Mouse (Mus musculus) kidney, embryonic 14.5 days (tissue): Measurements from ENCODE around the gene Dusp10. TPM values are rescaled to one million over a fixed set of nuclear protein-coding genes. Genes with fewer than 3 reads are reported as not detected.

ENCODE experiments used
- ATAC-seq: fragments of 200-750 bp; cut with Nextera tagmentation; 2 replicates; pipeline ENCODE4 v1.8.0; 2017; ENCODE audit warnings: moderate number of reproducible peaks, mild to moderate bottlenecking, moderate TSS enrichment, moderate library complexity; ENCODE audit not compliant: low FRiP score, low TSS enrichment
- H3K27ac ChIP-seq: fragments of 300-500 bp; sonication (generic); 2 replicates; pipeline ENCODE4 v1.5.1; 2014; ENCODE audit warnings: low read depth, mild to moderate bottlenecking, low read length, moderate library complexity, mixed read lengths
- H3K27me3 ChIP-seq: fragments of 300-500 bp; sonication (generic); 2 replicates; pipeline ENCODE4 v1.6.1; 2014; ENCODE audit warnings: mild to moderate bottlenecking, low read length; ENCODE audit not compliant: control insufficient read depth, insufficient read depth
- H3K36me3 ChIP-seq: fragments of 300-500 bp; sonication (generic); 2 replicates; pipeline ENCODE4 v1.6.1; 2014; ENCODE audit warnings: low read length, mixed read lengths; ENCODE audit not compliant: control insufficient read depth, insufficient read depth
- H3K4me1 ChIP-seq: fragments of 300-500 bp; sonication (generic); 2 replicates; pipeline ENCODE4 v1.6.1; 2014; ENCODE audit warnings: low read length, mixed read lengths; ENCODE audit not compliant: control insufficient read depth, insufficient read depth
- H3K4me2 ChIP-seq: fragments of 300-500 bp; sonication (generic); replicated peaks from 2 replicates; pipeline ENCODE4 v1.6.1; 2014; ENCODE audit warnings: low read depth, mild to moderate bottlenecking, low read length
- H3K4me3 ChIP-seq: fragments of 300-500 bp; sonication (generic); 2 replicates; pipeline ENCODE4 v1.5.1; 2014; ENCODE audit warnings: mild to moderate bottlenecking, low read length
- H3K9ac ChIP-seq: fragments of 300-500 bp; sonication (generic); 2 replicates; pipeline ENCODE4 v1.6.1; 2014; ENCODE audit warnings: low read depth, mild to moderate bottlenecking, low read length, moderate library complexity
- H3K9me3 ChIP-seq: fragments of 300-500 bp; sonication (generic); 2 replicates; pipeline ENCODE4 v1.6.1; 2016; ENCODE audit warnings: low read length; ENCODE audit not compliant: control insufficient read depth
- WGBS: fragments of 180-500 bp; shearing (Covaris S2); extraction: QIAGEN DNeasy Blood & Tissue Kit; methylation state at CpG from one replicate; pipeline ENCODE4 v1.1.7; 2014; 5-methylcytosine and 5-hydroxymethylcytosine counted together
- polyA plus RNA-seq: library from polyadenylated mRNA; unstranded; fragments of >200 nt; fragmentation: Nextera tagmentation; extraction: Ambion mirVana; gene quantifications from 2 replicates; pipeline ENCODE4 v1.2.1, GENCODE M21; 2014

The Dusp10 gene
- polyA plus RNA-seq, 1 experiment from 2014 or later, result 5.9 TPM

- WGBS, result 79% methylated on average over 2 of the region's 2 CpGs
- no peaks in the 10 kb centered on the region for H3K4me1 ChIP-seq
- H3K4me2 ChIP-seq, result no peak overlapping the region
- H3K9ac ChIP-seq, result no peak overlapping the region
- H3K36me3 ChIP-seq, result no peaks in the 10 kb centered on the region
- ATAC-seq, result no peak
- no peak overlapping the region for H3K27ac ChIP-seq
- no peaks in the 10 kb centered on the region for H3K27me3 ChIP-seq
- no peaks in the 10 kb centered on the region for H3K9me3 ChIP-seq
- H3K4me3 ChIP-seq, result no peak overlapping the region
Measured at GRCm38 (mm10) chr1:184023971-184024370, 10.9 kb downstream of the Dusp10 start.

GRCm38 (mm10) chr1:184024631-184025030, 11.5 kb downstream of the Dusp10 start:
- no peaks in the 10 kb centered on the region for H3K4me1 ChIP-seq
- H3K27me3 ChIP-seq, result no peaks in the 10 kb centered on the region
- H3K4me3 ChIP-seq, result no peak overlapping the region
- no peak for ATAC-seq
- H3K4me2 ChIP-seq, result no peak overlapping the region
- 100% methylated on average over 2 of the region's 2 CpGs for WGBS
- no peaks in the 10 kb centered on the region for H3K9me3 ChIP-seq
- H3K27ac ChIP-seq, result no peak overlapping the region
- no peak overlapping the region for H3K9ac ChIP-seq
- no peaks in the 10 kb centered on the region for H3K36me3 ChIP-seq

- Histone ChIP-seq H3K27me3 (no peaks in the 10 kb centered on the region), H3K36me3 (no peaks in the 10 kb centered on the region), H3K9me3 (no peaks in the 10 kb centered on the region), H3K27ac (no peak overlapping the region), H3K4me2 (no peak overlapping the region), H3K4me1 (no peaks in the 10 kb centered on the region), H3K9ac (no peak overlapping the region), H3K4me3 (no peak overlapping the region)
- 96% methylated on average over 5 of the region's 5 CpGs for WGBS
- ATAC-seq, result no peak
Measured at GRCm38 (mm10) chr1:184025079-184025478, 12.0 kb downstream of the Dusp10 start.

GRCm38 (mm10) chr1:184027039-184027438, 13.9 kb downstream of the Dusp10 start:
- no peaks in the 10 kb centered on the region for H3K4me1 ChIP-seq
- H3K27ac ChIP-seq, result no peak overlapping the region
- no peaks in the 10 kb centered on the region for H3K36me3 ChIP-seq
- H3K9me3 ChIP-seq, result no peaks in the 10 kb centered on the region
- no peak overlapping the region for H3K9ac ChIP-seq
- no peak overlapping the region for H3K4me3 ChIP-seq
- H3K27me3 ChIP-seq, result no peaks in the 10 kb centered on the region; the same call in 1 of the 2 replicates
- no peak overlapping the region for H3K4me2 ChIP-seq
- WGBS, result 89% methylated on average over 3 of the region's 3 CpGs
- ATAC-seq, result no peak

GRCm38 (mm10) chr1:184030070-184030802, 17.1 kb downstream of the Dusp10 start:
- WGBS, result 90% methylated on average over 8 of the region's 8 CpGs
- Histone ChIP-seq H3K4me3 (no peak overlapping the region), H3K27ac (no peak overlapping the region), H3K27me3 (no peaks in the 10 kb centered on the region; the same call in 1 of the 2 replicates), H3K4me1 (peaks cover 6% of the 10 kb centered on the region; the same call in 1 of the 2 replicates), H3K9ac (no peak overlapping the region), H3K36me3 (no peaks in the 10 kb centered on the region), H3K4me2 (no peak overlapping the region), H3K9me3 (no peaks in the 10 kb centered on the region)
- no peak for ATAC-seq

GRCm38 (mm10) chr1:184032682-184033389, 19.7 kb downstream of the Dusp10 start:
- peak overlapping the region; percentile 87 for H3K9ac ChIP-seq
- peak overlapping the region; percentile 87 for H3K27ac ChIP-seq
- peaks cover 6% of the 10 kb centered on the region; the same call in 1 of the 2 replicates for H3K4me1 ChIP-seq
- no peaks in the 10 kb centered on the region for H3K9me3 ChIP-seq
- no peak for ATAC-seq
- WGBS, result 21% methylated on average over 19 of the region's 19 CpGs
- H3K4me3 ChIP-seq, result peak overlapping the region; percentile 65
- peak overlapping the region; percentile 91 for H3K4me2 ChIP-seq
- no peaks in the 10 kb centered on the region for H3K36me3 ChIP-seq
- no peaks in the 10 kb centered on the region; the same call in 1 of the 2 replicates for H3K27me3 ChIP-seq

GRCm38 (mm10) chr1:184033390-184034010, 20.4 kb downstream of the Dusp10 start:
- whole genome bisulfite sequencing, result under 1% methylated on average over 62 of the region's 63 CpGs
- H3K27me3 ChIP-seq, result no peaks in the 10 kb centered on the region; the same call in 1 of the 2 replicates

GRCm38 (mm10) chr1:184034011-184034557, 21.0 kb downstream of the Dusp10 start, which contains the start of gene 1700056E22Rik:
1700056E22Rik (minus strand) TSS chr1:184034301.
- peak within 1 kb of the TSS; percentile 65 for H3K4me3 ChIP-seq
- peaks cover 6% of the 10 kb centered on the region; the same call in 1 of the 2 replicates for H3K4me1 ChIP-seq
- WGBS, result under 1% methylated on average over 38 of the region's 38 CpGs
- peak within 1 kb of the TSS; percentile 87 for H3K27ac ChIP-seq
- peak within 1 kb of the TSS; percentile 91 for H3K4me2 ChIP-seq
- no peaks in the 10 kb centered on the region for H3K9me3 ChIP-seq
- ATAC-seq, result peak; percentile 100
- H3K27me3 ChIP-seq, result no peaks in the 10 kb centered on the region; the same call in 1 of the 2 replicates
- no peaks in the 10 kb centered on the region for H3K36me3 ChIP-seq
- H3K9ac ChIP-seq, result peak within 1 kb of the TSS; percentile 87

More at GRCm38 (mm10) chr1:184033390-184034010, 20.4 kb downstream of the Dusp10 start:
- Histone ChIP-seq H3K9ac (peak overlapping the region; percentile 87), H3K27ac (peak overlapping the region; percentile 87), H3K4me3 (peak overlapping the region; percentile 65), H3K9me3 (no peaks in the 10 kb centered on the region), H3K36me3 (no peaks in the 10 kb centered on the region), H3K4me1 (peaks cover 6% of the 10 kb centered on the region; the same call in 1 of the 2 replicates), H3K4me2 (peak overlapping the region; percentile 91)
- peak; percentile 79 for ATAC-seq
